Mouse (Mus musculus) ES-E14 (cell line): ENCODE measurements around the gene Mknk1.

Source experiments
- CHD2 ChIP-seq: IDR thresholded peaks from 2 replicates; pipeline ENCODE4 v1.6.1; 2014; ENCODE audit warnings: mild to moderate bottlenecking, low read depth, low read length, inconsistent platforms
- HCFC1 ChIP-seq: IDR thresholded peaks from 2 replicates; pipeline ENCODE4 v1.6.1; 2012; ENCODE audit warnings: low read length, inconsistent platforms, borderline replicate concordance; ENCODE audit not compliant: insufficient read depth

DNA sequence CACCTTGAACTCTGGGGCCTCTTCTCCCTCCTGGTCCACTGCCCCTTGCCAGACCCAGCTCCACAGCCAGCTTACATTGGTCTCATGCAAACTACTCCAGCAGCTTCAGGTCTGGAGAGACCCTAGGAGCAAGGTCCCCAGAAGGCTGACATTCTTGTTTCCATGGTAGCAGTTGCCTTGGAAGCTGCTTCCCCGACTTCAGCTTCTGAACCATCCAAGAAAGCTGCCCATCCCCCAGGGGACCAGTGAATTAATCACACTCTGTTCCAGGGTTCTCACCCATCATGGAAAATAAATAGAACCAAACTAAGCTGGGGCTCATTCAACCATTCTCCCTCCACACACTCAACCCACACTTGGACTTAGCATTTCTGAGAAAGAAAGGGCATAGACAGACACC, 42.2 kb downstream of the Mknk1 start:
- no peak for TF ChIP-seq HCFC1
- TF ChIP-seq CHD2, result no peak
